Mouse (Mus musculus) MN1 (cell line): Measurements from ENCODE around the gene Tbce.

Experiments used
- DNase-seq: peaks from one replicate; pipeline ENCODE4 v3.0.0-alpha.2; 2016; ENCODE audit warnings: low spot score

The Tbce gene

DNA sequence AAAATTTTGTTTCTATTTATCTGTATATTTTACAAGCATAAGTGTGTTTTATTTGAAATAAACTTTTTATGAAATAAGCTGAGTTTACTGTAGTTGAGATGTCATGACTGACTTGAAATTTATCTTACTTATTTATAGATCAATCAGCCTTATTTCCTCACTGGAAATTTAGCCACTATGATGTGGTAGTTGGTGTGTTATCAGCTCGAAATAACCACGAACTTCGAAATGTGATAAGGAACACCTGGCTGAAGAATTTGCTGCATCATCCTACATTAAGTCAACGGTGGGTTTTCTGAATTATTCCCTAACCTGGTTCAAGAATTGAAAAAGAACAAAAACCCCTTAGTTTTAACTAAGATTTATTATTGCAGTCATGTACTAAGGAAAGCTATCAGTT lies 73.3 kb downstream of the Tbce start:
- no peak for DNase-seq

DNA sequence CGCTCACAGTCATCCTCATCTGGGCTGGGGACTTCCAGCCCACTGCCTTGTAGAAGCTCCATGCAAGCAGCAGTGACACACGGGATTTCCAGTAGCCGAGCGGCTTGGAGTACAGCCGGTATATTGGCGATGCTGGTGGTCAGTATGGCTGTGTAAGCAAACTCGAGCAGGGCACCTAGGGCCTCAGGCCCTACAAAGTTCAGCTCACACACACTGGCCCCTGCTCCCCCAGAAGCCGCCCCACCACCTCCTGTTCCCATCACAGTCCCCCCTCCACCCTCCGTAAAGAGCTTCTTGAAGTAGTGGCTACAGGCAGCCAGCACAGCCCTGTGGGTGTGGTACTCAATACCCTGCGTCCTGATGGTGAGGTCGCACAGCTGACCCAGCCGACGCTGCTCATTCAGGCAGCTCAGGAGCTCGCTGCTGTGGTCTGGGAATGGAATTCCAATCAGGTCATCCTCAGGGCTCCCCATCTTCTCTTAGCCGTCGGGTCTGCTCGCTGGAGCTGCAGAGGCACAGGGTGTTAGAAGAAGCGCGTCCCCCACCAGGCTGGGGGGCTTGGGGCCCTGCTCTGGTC lies 74.0 kb downstream of the Tbce start:
- no peak for DNase-seq

DNA sequence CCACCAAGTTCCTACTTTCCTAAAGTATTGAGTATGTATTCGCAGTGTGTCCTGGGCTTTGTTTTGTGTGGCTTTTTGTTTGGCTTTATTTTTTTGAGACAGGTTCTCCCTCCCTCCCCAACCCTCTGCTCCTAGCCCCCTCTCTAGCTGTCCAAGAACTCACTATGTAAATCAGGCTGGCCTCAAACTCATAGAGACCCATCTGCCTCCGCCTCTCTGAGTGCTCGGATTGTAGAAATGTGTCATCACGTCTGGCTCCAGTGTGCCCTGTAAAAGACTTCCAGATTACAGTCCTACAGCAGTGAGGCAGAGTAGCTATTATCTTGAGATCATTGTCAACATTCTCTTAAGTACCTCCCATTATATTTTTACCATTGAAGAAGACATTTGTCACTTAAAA lies 78.4 kb downstream of the Tbce start:
- no peak for DNase-seq

DNA sequence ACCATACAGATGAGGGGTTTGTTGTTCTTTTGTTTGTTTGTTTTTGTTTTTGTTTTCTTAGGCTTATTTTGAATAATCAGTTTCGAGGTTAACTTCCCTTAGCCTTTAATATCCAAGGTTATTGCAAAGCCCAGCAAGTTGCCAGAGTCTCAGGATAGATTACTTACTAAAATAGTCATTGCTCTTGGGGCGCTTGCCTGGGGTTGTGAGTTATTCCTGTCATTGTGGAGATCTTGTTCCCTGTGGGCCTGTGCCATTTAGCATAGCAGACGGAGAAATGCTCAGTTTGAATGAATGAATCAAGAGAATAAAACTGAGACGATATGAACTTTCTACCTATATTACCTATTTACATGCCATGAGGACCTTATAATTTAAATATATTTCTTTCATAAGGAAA lies 79.2 kb downstream of the Tbce start:
- no peak for DNase-seq

DNA sequence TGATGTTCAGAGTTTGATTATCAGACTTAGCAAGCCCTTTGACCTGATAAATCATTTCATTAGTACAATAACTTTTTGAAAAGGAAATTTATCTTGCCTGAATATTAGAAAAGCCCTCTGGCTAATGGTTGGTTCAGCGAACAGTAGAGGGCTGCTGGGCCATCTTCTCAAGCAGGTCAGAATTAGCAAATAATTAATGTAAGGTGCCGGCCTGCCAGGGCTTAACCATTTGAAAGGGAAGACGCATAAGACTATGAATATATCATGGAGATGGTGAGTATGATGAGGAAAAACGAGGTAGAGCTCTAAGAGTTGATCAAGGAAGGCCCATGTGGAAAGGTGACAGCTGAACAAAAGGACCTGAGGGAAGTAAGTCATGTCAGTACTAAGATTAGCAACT lies 82.8 kb downstream of the Tbce start:
- no peak for DNase-seq

DNA sequence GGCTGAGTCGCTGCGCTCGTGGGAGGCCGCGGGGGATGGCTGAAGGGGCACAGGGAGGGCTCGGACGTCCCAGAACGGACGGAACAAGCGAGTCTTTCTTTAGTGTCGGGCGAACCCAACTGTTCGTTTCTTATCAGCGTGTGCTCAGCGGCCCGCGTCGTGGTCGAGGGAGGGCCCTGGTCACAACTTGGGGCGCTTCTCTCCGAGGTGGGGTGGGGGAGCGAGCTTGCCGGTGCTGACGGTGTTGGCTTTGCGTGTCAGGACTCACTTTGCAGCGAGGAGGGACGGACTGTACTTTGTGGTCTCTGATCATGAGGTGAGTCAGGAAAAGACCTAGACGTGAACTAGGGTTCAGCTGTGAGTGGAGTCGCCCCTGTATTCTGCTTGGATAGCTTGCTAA lies 84.5 kb downstream of the Tbce start:
- peak; percentile 27 for DNase-seq

DNA sequence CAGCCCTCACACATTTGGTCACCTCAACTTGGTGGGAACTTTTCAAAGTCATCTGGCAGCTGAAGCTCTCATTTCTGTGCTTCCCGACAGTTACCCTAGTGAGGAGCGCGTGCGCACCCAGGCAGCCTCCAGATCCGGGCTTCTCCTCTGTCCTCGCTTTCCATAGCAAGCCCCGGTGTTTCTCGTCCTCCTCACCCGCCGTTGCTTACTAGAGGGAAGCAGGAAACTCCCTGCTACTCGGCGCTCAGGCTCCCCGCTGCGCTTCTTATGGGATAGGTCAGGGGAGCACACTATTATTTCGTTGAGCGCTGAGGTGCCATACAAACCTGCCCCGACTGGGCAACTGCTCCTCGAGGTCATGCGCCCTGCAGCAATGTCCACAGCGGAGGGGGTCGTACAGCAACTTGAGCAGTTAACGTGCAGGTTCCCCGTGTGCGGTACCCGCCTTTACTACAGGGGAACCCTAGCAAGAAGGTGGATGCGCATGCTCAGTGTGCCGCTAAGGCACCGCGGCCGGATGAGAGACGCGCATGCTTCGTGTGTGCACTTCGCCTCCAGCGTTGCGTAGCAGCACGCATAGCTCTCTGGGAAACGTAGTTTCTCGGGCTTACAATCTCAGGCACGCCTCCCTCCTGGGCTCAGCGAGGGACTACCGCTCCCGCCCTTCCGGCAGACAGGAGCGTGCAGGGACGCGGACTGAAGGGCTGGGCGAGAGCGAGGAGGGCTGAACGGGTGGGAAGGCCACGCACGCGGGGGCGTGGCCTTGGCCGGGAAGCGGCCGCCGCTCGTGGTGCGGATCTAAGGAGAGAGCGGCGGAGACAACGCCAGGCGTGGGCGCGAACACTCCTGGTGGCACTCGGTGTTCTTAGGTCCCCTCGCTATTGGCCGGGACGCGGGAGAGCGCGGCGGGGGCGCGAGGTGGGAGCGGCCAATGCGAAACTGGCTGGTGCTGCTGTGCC lies 85.3 kb downstream of the Tbce start, which contains the start of gene B3galnt2:
B3galnt2 (plus strand) TSS at position 596 of the 959 bp plus-strand sequence.
- DNase-seq = peak; percentile 99
